Mouse (Mus musculus): ENCODE measurements at regions not wholly inside any gene's neighbourhood (a gene's known extent, or its start where the extent isn't known, plus 50 kb on each side); places are given as distances from the start of the nearest gene placed in this dataset.

DNA sequence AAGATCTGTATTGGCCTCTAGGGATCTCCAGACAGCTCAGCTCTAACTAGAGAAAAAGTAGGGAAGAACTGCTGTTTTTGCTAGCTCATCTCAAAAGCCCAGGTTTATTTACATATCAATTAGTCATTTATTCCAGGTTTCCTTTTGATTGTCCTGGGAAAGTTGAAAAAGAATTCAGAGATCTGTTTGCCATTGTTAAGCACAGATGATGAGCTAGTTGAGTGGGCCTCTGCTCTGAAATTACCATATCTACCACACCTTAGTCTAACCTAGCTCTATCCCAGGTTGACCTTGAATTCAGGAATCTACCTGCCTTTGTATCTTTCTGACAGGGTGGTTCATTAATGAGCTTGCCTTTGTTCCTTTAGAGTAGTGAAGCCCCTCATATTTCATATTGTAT is 1110.6 kb upstream of the Cdh9 start:
- H3K4me3 ChIP-seq (ENCODE audit: low read depth, low read length): no peak overlapping the region

GRCm38 (mm10) chr15:15629304-15629703 is 1099.3 kb upstream of the Cdh9 start:
- Histone ChIP-seq H3K4me1 (ENCODE audit: control insufficient read depth, insufficient read depth, low read length) (no peaks in the 10 kb centered on the region), H3K4me3 (ENCODE audit: low read depth, low read length) (no peak overlapping the region), H3K36me3 (ENCODE audit: control insufficient read depth, insufficient read depth, low read length, poor library complexity, severe bottlenecking) (no peaks in the 10 kb centered on the region), H3K27ac (ENCODE audit: insufficient read depth, low read length) (no peak overlapping the region), H3K9me3 (replicated peaks; ENCODE audit: control insufficient read depth, insufficient read depth, low read length, poor library complexity, severe bottlenecking) (no peaks in the 10 kb centered on the region), H3K9ac (ENCODE audit: low read depth, poor library complexity, severe bottlenecking) (no peak overlapping the region), H3K27me3 (ENCODE audit: control insufficient read depth, insufficient read depth, low read length, poor library complexity, severe bottlenecking) (no peaks in the 10 kb centered on the region)
- TF ChIP-seq POLR2A (IDR thresholded peaks at IDR 0.05; ENCODE audit: insufficient read depth, low read length) (no peak), CTCF (IDR thresholded peaks at IDR 0.05; ENCODE audit: low read depth, low read length) (no peak), EP300 (IDR thresholded peaks at IDR 0.05; ENCODE audit: insufficient read depth, low read depth, low read length) (no peak)

More for the DNA sequence above, 1110.6 kb upstream of the Cdh9 start:
- Histone ChIP-seq H3K27ac (ENCODE audit: insufficient read depth, low read length) (no peak overlapping the region), H3K9ac (ENCODE audit: low read depth, poor library complexity, severe bottlenecking) (no peak overlapping the region), H3K9me3 (replicated peaks; ENCODE audit: control insufficient read depth, insufficient read depth, low read length, poor library complexity, severe bottlenecking) (no peaks in the 10 kb centered on the region), H3K27me3 (ENCODE audit: control insufficient read depth, insufficient read depth, low read length, poor library complexity, severe bottlenecking) (no peaks in the 10 kb centered on the region), H3K4me1 (ENCODE audit: control insufficient read depth, insufficient read depth, low read length) (no peaks in the 10 kb centered on the region), H3K36me3 (ENCODE audit: control insufficient read depth, insufficient read depth, low read length, poor library complexity, severe bottlenecking) (no peaks in the 10 kb centered on the region)
- TF ChIP-seq CTCF (IDR thresholded peaks at IDR 0.05; ENCODE audit: low read depth, low read length) (no peak), EP300 (IDR thresholded peaks at IDR 0.05; ENCODE audit: insufficient read depth, low read depth, low read length) (no peak), POLR2A (IDR thresholded peaks at IDR 0.05; ENCODE audit: insufficient read depth, low read length) (no peak)

DNA sequence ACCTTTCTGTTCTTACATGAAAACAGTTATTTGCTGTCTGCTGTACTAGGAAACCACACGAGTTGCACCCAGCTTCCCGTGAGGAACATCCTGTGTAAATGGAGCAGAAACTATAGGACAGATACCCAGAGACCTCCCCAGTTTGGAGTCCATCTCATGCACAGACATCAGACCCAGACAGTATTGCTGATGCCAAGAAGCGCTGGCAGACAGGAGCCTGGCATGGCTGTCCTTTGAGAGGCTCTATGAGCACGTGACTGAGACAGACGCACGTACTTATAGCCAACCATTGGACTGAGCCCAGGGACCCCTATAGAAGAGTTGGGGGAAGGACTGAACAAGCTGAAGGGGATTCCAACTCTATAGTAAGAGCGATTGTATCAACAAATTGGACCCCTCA is 1098.3 kb upstream of the Cdh9 start:
- H3K9me3 ChIP-seq (replicated peaks; ENCODE audit: control insufficient read depth, insufficient read depth, low read length, poor library complexity, severe bottlenecking): no peaks in the 10 kb centered on the region

DNA sequence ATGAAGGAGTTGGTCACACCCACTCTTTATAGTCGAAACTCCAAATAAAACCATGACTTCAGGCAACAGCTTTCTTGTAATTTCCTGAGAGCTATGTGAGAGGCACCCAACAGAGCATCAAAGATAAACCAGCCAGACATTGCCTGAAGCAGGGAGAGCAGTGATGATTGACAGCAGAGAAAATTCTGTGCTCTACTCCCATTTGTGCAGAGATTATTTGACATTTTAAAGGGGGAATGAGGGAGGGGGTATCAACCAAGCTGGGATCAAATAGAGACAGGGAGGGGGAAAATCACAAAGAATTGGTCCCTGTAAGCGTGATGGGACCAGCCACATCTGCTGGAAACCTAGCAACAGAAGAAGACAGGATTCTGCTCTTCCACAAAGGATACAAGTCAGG is 1091.4 kb upstream of the Cdh9 start:
- Histone ChIP-seq H3K27ac (ENCODE audit: insufficient read depth, low read length) (no peak overlapping the region), H3K4me1 (ENCODE audit: control insufficient read depth, insufficient read depth, low read length) (no peaks in the 10 kb centered on the region), H3K36me3 (ENCODE audit: control insufficient read depth, insufficient read depth, low read length, poor library complexity, severe bottlenecking) (no peaks in the 10 kb centered on the region), H3K9ac (ENCODE audit: low read depth, poor library complexity, severe bottlenecking) (no peak overlapping the region), H3K4me3 (ENCODE audit: low read depth, low read length) (no peak overlapping the region), H3K27me3 (ENCODE audit: control insufficient read depth, insufficient read depth, low read length, poor library complexity, severe bottlenecking) (no peaks in the 10 kb centered on the region), H3K9me3 (replicated peaks; ENCODE audit: control insufficient read depth, insufficient read depth, low read length, poor library complexity, severe bottlenecking) (no peaks in the 10 kb centered on the region)
- TF ChIP-seq CTCF (IDR thresholded peaks at IDR 0.05; ENCODE audit: low read depth, low read length) (no peak), POLR2A (IDR thresholded peaks at IDR 0.05; ENCODE audit: insufficient read depth, low read length) (no peak), EP300 (IDR thresholded peaks at IDR 0.05; ENCODE audit: insufficient read depth, low read depth, low read length) (no peak)

More for the DNA sequence above, 1098.3 kb upstream of the Cdh9 start:
- H3K4me3 ChIP-seq (ENCODE audit: low read depth, low read length): no peak overlapping the region
- H3K27me3 ChIP-seq (ENCODE audit: control insufficient read depth, insufficient read depth, low read length, poor library complexity, severe bottlenecking): no peaks in the 10 kb centered on the region
- no peak for TF ChIP-seq EP300 (IDR thresholded peaks at IDR 0.05; ENCODE audit: insufficient read depth, low read depth, low read length)
- TF ChIP-seq CTCF (IDR thresholded peaks at IDR 0.05; ENCODE audit: low read depth, low read length): no peak
- no peak overlapping the region for H3K27ac ChIP-seq (ENCODE audit: insufficient read depth, low read length)
- no peaks in the 10 kb centered on the region for H3K4me1 ChIP-seq (ENCODE audit: control insufficient read depth, insufficient read depth, low read length)
- no peaks in the 10 kb centered on the region for H3K36me3 ChIP-seq (ENCODE audit: control insufficient read depth, insufficient read depth, low read length, poor library complexity, severe bottlenecking)
- H3K9ac ChIP-seq (ENCODE audit: low read depth, poor library complexity, severe bottlenecking): no peak overlapping the region

DNA sequence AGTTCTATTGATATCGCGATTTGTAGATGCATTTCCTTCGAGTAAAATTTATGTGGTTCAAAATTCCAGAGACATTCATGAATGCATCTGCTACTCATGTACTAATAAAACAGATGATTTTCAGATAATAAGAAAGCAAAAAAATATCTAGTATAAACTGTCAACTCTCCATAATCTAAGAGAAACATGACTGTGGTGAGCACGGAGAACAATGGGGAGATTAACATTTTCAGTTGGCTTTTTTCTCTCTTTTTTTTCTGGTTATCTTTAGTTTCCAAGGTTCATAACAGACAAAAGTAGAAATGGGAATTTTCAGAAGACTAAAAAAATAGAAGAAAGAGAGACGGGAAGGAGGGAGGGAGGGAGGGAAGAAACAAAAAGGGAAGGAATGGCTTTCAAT is 1079.8 kb upstream of the Cdh9 start:
- Histone ChIP-seq H3K27me3 (ENCODE audit: control insufficient read depth, insufficient read depth, low read length, poor library complexity, severe bottlenecking) (no peaks in the 10 kb centered on the region), H3K4me1 (ENCODE audit: control insufficient read depth, insufficient read depth, low read length) (no peaks in the 10 kb centered on the region), H3K4me3 (ENCODE audit: low read depth, low read length) (no peak overlapping the region), H3K9ac (ENCODE audit: low read depth, poor library complexity, severe bottlenecking) (no peak overlapping the region), H3K27ac (ENCODE audit: insufficient read depth, low read length) (no peak overlapping the region), H3K36me3 (ENCODE audit: control insufficient read depth, insufficient read depth, low read length, poor library complexity, severe bottlenecking) (no peaks in the 10 kb centered on the region), H3K9me3 (replicated peaks; ENCODE audit: control insufficient read depth, insufficient read depth, low read length, poor library complexity, severe bottlenecking) (no peaks in the 10 kb centered on the region)
- TF ChIP-seq POLR2A (IDR thresholded peaks at IDR 0.05; ENCODE audit: insufficient read depth, low read length): no peak
- no peak for TF ChIP-seq EP300 (IDR thresholded peaks at IDR 0.05; ENCODE audit: insufficient read depth, low read depth, low read length)
- TF ChIP-seq CTCF (IDR thresholded peaks at IDR 0.05; ENCODE audit: low read depth, low read length): no peak

GRCm38 (mm10) chr15:15666744-15667143 is 1061.8 kb upstream of the Cdh9 start:
- TF ChIP-seq POLR2A (IDR thresholded peaks at IDR 0.05; ENCODE audit: insufficient read depth, low read length): no peak
- TF ChIP-seq CTCF (IDR thresholded peaks at IDR 0.05; ENCODE audit: low read depth, low read length): no peak
- TF ChIP-seq EP300 (IDR thresholded peaks at IDR 0.05; ENCODE audit: insufficient read depth, low read depth, low read length): no peak
- no peak overlapping the region for H3K27ac ChIP-seq (ENCODE audit: insufficient read depth, low read length)
- H3K27me3 ChIP-seq (ENCODE audit: control insufficient read depth, insufficient read depth, low read length, poor library complexity, severe bottlenecking): no peaks in the 10 kb centered on the region
- no peaks in the 10 kb centered on the region for H3K36me3 ChIP-seq (ENCODE audit: control insufficient read depth, insufficient read depth, low read length, poor library complexity, severe bottlenecking)
- no peaks in the 10 kb centered on the region for H3K4me1 ChIP-seq (ENCODE audit: control insufficient read depth, insufficient read depth, low read length)
- H3K4me3 ChIP-seq (ENCODE audit: low read depth, low read length): no peak overlapping the region
- no peak overlapping the region for H3K9ac ChIP-seq (ENCODE audit: low read depth, poor library complexity, severe bottlenecking)
- no peaks in the 10 kb centered on the region for H3K9me3 ChIP-seq (replicated peaks; ENCODE audit: control insufficient read depth, insufficient read depth, low read length, poor library complexity, severe bottlenecking)
